Mouse (Mus musculus) MEL (cell line): ENCODE results near the gene Ap3b1. TPM values are rescaled to one million over a fixed set of nuclear protein-coding genes. Genes with fewer than 3 reads are reported as not detected.

Experiments
- DNase-seq: peaks from one replicate; pipeline ENCODE4 v3.0.0; 2011; ENCODE audit warnings: low read depth, low spot score
- H3K27ac ChIP-seq: 2 replicates; pipeline ENCODE4 v1.5.1; 2012; ENCODE audit warnings: low read depth, mild to moderate bottlenecking, control low read depth, low read length, moderate library complexity; ENCODE audit not compliant: control insufficient read depth
- H3K27me3 ChIP-seq, 2 experiments: fragments of 150-350 bp in 1 of 2; sonication (generic) in 1 of 2; 2 replicates each; pipeline ENCODE4 v1.6.1; 2012; ENCODE audit warnings: low read length in 2 of 2, mild to moderate bottlenecking in 2 of 2, improper control_type of control experiment in 1 of 2, moderate library complexity in 1 of 2; ENCODE audit not compliant: insufficient read depth in 2 of 2, control insufficient read depth in 1 of 2
- H3K36me3 ChIP-seq, 2 experiments: 2 replicates each; pipeline ENCODE4 v1.6.1; 2012 to 2014; ENCODE audit warnings: low read length in 2 of 2, improper control_type of control experiment in 1 of 2, inconsistent platforms in 1 of 2, mild to moderate bottlenecking in 1 of 2; ENCODE audit not compliant: insufficient read depth in 2 of 2, control insufficient read depth in 1 of 2
- H3K4me1 ChIP-seq, 2 experiments: fragments of 150-350 bp in 1 of 2; sonication (generic) in 1 of 2; 2 replicates each; pipeline ENCODE4 v1.6.1; 2012; ENCODE audit warnings: low read length in 2 of 2, improper control_type of control experiment in 1 of 2, mild to moderate bottlenecking in 1 of 2; ENCODE audit not compliant: insufficient read depth in 2 of 2, control insufficient read depth in 1 of 2
- H3K4me3 ChIP-seq, 2 experiments: fragments of 150-350 bp in 1 of 2; sonication (generic) in 1 of 2; 2 replicates each; pipeline ENCODE4 v1.5.1; 2012; ENCODE audit warnings: low read depth in 2 of 2, low read length in 2 of 2, mild to moderate bottlenecking in 2 of 2, moderate library complexity in 2 of 2, control low read depth in 1 of 2, improper control_type of control experiment in 1 of 2; ENCODE audit not compliant: control insufficient read depth in 1 of 2, insufficient read depth in 1 of 2
- H3K79me2 ChIP-seq: 2 replicates; pipeline ENCODE4 v1.6.1; 2012; ENCODE audit warnings: mild to moderate bottlenecking, low read length, moderate library complexity; ENCODE audit not compliant: control insufficient read depth, poor library complexity, insufficient read depth
- H3K9ac ChIP-seq: 2 replicates; pipeline ENCODE4 v1.6.1; 2012; ENCODE audit warnings: low read depth, mild to moderate bottlenecking, control low read depth, low read length, moderate library complexity; ENCODE audit not compliant: control insufficient read depth, poor library complexity, severe bottlenecking
- H3K9me3 ChIP-seq: fragments of 150-350 bp; sonication (generic); replicated peaks from 2 replicates; pipeline ENCODE4 v1.6.1; 2012; ENCODE audit warnings: mild to moderate bottlenecking, low read length, improper control_type of control experiment, moderate library complexity; ENCODE audit not compliant: insufficient read depth
- BHLHE40 ChIP-seq: IDR thresholded peaks from 2 replicates; pipeline ENCODE4 v1.6.1; 2012; ENCODE audit warnings: low read depth, mild to moderate bottlenecking, inconsistent platforms, low read length, improper control_type of control experiment, borderline replicate concordance
- CHD1 ChIP-seq: IDR thresholded peaks from 2 replicates; pipeline ENCODE4 v1.6.1; 2012; ENCODE audit warnings: low read depth, mild to moderate bottlenecking, inconsistent platforms, low read length, improper control_type of control experiment
- ELF1 ChIP-seq: IDR thresholded peaks from 2 replicates; pipeline ENCODE4 v1.6.1; 2014; ENCODE audit warnings: low read depth, mild to moderate bottlenecking, inconsistent platforms, low read length, improper control_type of control experiment, moderate library complexity
- EP300 ChIP-seq, 2 experiments: IDR thresholded peaks; 2 replicates each; pipeline ENCODE4 v1.6.1; 2011; ENCODE audit warnings: improper control_type of control experiment in 2 of 2, low read length in 2 of 2, low read depth in 1 of 2, mild to moderate bottlenecking in 1 of 2
- ETS1 ChIP-seq: IDR thresholded peaks from 2 replicates; pipeline ENCODE4 v1.6.1; 2012; ENCODE audit warnings: low read depth, mild to moderate bottlenecking, inconsistent platforms, low read length, improper control_type of control experiment, moderate library complexity
- GABPA ChIP-seq: IDR thresholded peaks from 2 replicates; pipeline ENCODE4 v1.6.1; 2012; ENCODE audit warnings: low read depth, mild to moderate bottlenecking, inconsistent platforms, low read length, improper control_type of control experiment, moderate library complexity
- MAFK ChIP-seq: IDR thresholded peaks from 2 replicates; pipeline ENCODE4 v1.6.1; 2011; ENCODE audit warnings: low read depth, mild to moderate bottlenecking, low read length, improper control_type of control experiment, borderline replicate concordance
- MAX ChIP-seq: IDR thresholded peaks from 2 replicates; pipeline ENCODE4 v1.6.1; 2011; ENCODE audit warnings: low read length, improper control_type of control experiment
- MAZ ChIP-seq: IDR thresholded peaks from 2 replicates; pipeline ENCODE4 v1.6.1; 2012; ENCODE audit warnings: low read depth, mild to moderate bottlenecking, inconsistent platforms, low read length, improper control_type of control experiment
- MEF2A ChIP-seq: IDR thresholded peaks from 2 replicates; pipeline ENCODE4 v1.6.1; 2014; ENCODE audit warnings: low read depth, mild to moderate bottlenecking, inconsistent platforms, low read length, improper control_type of control experiment; ENCODE audit not compliant: poor library complexity, insufficient replicate concordance, severe bottlenecking; ENCODE audit errors: extremely low read depth
- MXI1 ChIP-seq: IDR thresholded peaks from 2 replicates; pipeline ENCODE4 v1.6.1; 2011; ENCODE audit warnings: mild to moderate bottlenecking, low read depth, low read length, improper control_type of control experiment
- NRF1 ChIP-seq: IDR thresholded peaks from 2 replicates; pipeline ENCODE4 v1.6.1; 2014; ENCODE audit warnings: low read depth, mild to moderate bottlenecking, inconsistent platforms, low read length, improper control_type of control experiment, moderate library complexity; ENCODE audit not compliant: poor library complexity, insufficient read depth, severe bottlenecking
- POLR2AphosphoS2 ChIP-seq: IDR thresholded peaks from 2 replicates; pipeline ENCODE4 v1.6.1; 2011; ENCODE audit warnings: low read length, improper control_type of control experiment
- RAD21 ChIP-seq: IDR thresholded peaks from 2 replicates; pipeline ENCODE4 v1.6.1; 2011; ENCODE audit warnings: mild to moderate bottlenecking, low read depth, low read length, improper control_type of control experiment
- TBP ChIP-seq: IDR thresholded peaks from 2 replicates; pipeline ENCODE4 v1.8.0; 2011; ENCODE audit warnings: low read depth, low read length, improper control_type of control experiment
- TCF12 ChIP-seq: IDR thresholded peaks from 2 replicates; pipeline ENCODE4 v1.6.1; 2014; ENCODE audit warnings: low read depth, mild to moderate bottlenecking, inconsistent platforms, low read length, improper control_type of control experiment, moderate library complexity
- ZC3H11A ChIP-seq: IDR thresholded peaks from 2 replicates; pipeline ENCODE4 v1.6.1; 2012; ENCODE audit warnings: low read depth, mild to moderate bottlenecking, inconsistent platforms, low read length, improper control_type of control experiment
- polyA plus RNA-seq, 2 experiments: library from polyadenylated mRNA; stranded (reverse) in 1 of 2; unstranded in 1 of 2; fragments of >175 nt in 1 of 2; fragments of >200 nt in 1 of 2; gene quantifications; 2 replicates each; pipeline versions ENCODE4 v1.2.1 to v1.2.4; 2012; ENCODE audit warnings: low replicate concordance in 2 of 2, low read depth in 1 of 2; ENCODE audit not compliant: insufficient read length in 2 of 2, insufficient read depth in 1 of 2, missing spikeins in 1 of 2
- total RNA-seq: library from RNA; depleted of rRNA; stranded (reverse); fragments of 300-350 nt; gene quantifications from 2 replicates; pipeline ENCODE4 v1.2.3, GENCODE M21; 2012

Gene Ap3b1
- total and polyA plus RNA-seq, 3 experiments = 36.7 to 74.5 TPM; not detected in 1

DNA sequence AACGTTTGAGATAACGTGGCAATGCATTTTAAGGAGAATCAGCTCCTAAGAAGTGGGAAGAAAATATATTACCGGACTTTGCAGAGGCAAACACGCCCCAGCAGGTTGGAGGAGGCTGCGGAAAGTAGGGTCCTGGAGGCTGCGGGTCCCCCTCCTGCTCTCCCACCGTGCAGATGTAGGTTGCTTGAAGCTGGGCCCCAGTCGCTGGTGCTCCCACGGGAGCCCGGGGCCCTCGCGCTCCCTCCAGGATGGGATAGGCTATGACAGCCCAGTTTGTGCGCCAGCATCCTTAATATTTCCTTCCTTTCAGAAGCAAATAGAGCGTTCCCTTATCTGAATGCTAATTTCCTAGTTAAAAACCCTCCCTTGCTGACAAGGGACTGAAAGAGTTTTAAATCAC lies 236.5 kb downstream of the Ap3b1 start:
- Histone ChIP-seq H3K9ac (no peak overlapping the region), H3K9me3 (no peaks in the 10 kb centered on the region), H3K79me2 (no peaks in the 10 kb centered on the region), H3K27ac (no peak overlapping the region), H3K4me3 (no peak overlapping the region), H3K36me3 (no peaks in the 10 kb centered on the region), H3K4me1 (no peaks in the 10 kb centered on the region), H3K27me3 (no peaks in the 10 kb centered on the region; a peak in 1 of 4 replicates)
- no peak for TF ChIP-seq EP300 (IDR thresholded peaks at IDR 0.05; ENCODE audit: low read depth in 1 of 2, low read length in 2 of 2)
- TF ChIP-seq MAX = no peak
- TF ChIP-seq CHD1 = no peak
- TF ChIP-seq POLR2AphosphoS2 = no peak
- no peak for TF ChIP-seq TBP
- no peak for TF ChIP-seq NRF1
- TF ChIP-seq MAZ = no peak
- TF ChIP-seq BHLHE40 = no peak
- TF ChIP-seq GABPA = no peak
- no peak for TF ChIP-seq MAFK
- TF ChIP-seq MXI1 = no peak
- no peak for TF ChIP-seq MEF2A
- TF ChIP-seq TCF12 = no peak
- TF ChIP-seq ETS1 = no peak
- no peak for TF ChIP-seq RAD21
- TF ChIP-seq ZC3H11A = no peak
- DNase-seq = no peak

DNA sequence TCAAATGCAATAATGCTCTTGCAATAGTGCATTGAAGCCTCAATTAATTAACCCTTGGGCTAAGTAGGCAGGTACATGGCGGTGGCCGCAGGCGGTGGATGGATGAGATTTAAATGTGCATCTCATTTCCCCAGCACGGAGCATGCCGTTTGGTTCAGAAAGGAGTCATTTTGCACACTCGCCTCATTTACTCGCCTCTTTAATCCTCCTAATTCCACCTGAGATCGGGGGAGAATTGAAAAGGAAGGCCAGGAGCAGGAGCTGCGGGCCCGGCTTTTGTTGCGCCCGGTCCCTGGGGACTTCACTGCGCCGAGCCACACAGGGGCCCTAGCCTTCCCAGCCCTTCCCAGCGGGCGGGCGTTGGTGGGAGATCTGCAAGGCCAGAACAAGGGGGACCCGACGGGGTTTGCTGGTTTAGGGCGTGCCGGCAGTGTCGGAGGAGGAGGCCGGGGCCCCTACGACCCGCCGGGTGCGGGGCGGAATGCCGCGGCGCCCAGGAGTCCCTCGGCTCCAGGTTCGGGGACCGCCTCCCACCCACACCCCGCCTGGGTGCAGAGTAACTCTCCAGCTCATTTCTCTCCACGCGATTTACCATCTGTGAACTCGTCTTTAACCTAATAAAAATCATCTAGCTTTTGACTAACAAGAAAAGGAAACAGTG lies 237.1 kb downstream of the Ap3b1 start:
- no peaks in the 10 kb centered on the region for H3K36me3 ChIP-seq
- DNase-seq = no peak
- H3K27ac ChIP-seq = no peak overlapping the region
- no peak overlapping the region for H3K9ac ChIP-seq
- H3K27me3 ChIP-seq = no peaks in the 10 kb centered on the region; a peak in 1 of 4 replicates
- H3K4me3 ChIP-seq = no peak overlapping the region
- TF ChIP-seq TCF12 (no peak), ELF1 (no peak), MAFK (no peak)
- no peaks in the 10 kb centered on the region for H3K9me3 ChIP-seq
- H3K4me1 ChIP-seq = no peaks in the 10 kb centered on the region
- H3K79me2 ChIP-seq = no peaks in the 10 kb centered on the region
